Mouse (Mus musculus) CH12.LX (cell line): ENCODE measurements at regions not wholly inside any gene's neighbourhood (a gene's known extent, or its start where the extent isn't known, plus 50 kb on each side); places are given as distances from the start of the nearest gene placed in this dataset.

ENCODE experiments used
- CHD2 ChIP-seq: IDR thresholded peaks from 2 replicates; pipeline ENCODE4 v1.6.1; 2011; ENCODE audit warnings: low read length, improper control_type of control experiment
- POLR2A ChIP-seq: IDR thresholded peaks from 2 replicates; pipeline ENCODE4 v1.6.1; 2011; ENCODE audit warnings: low read depth, mild to moderate bottlenecking, improper control_type of control experiment, low read length
- TCF12 ChIP-seq: IDR thresholded peaks from 2 replicates; pipeline ENCODE4 v1.6.1; 2014; ENCODE audit warnings: low read depth, mild to moderate bottlenecking, inconsistent platforms, low read length, improper control_type of control experiment
- ZMIZ1 ChIP-seq: IDR thresholded peaks from 2 replicates; pipeline ENCODE4 v1.6.1; 2012; ENCODE audit warnings: low read depth, mild to moderate bottlenecking, inconsistent platforms, low read length, improper control_type of control experiment

DNA sequence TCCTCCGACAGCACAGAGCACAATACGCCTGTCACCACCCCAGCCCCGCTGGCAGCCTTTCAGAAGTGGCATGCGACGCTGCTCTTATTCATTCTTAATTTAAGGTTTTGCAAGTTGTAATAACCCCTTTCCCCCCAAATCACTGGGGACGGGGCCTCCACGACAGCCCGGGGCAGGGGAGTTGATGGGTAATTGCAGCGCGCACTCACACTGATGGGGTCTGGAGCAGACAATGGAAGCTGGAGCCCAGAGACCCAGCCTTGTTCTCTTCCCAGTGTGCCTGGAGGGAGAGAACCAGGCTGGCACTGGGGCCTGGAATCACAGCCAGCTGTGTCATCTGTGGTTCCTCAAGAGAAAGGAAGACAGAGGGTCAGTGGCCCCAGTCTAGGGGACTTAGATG, 54.2 kb upstream of the Casz1 start:
- TF ChIP-seq CHD2 (no peak), POLR2A (no peak), TCF12 (no peak), ZMIZ1 (no peak)
